Comparison of ENCODE assay signal across 25 mouse cellular contexts in the genomic region with DNA sequence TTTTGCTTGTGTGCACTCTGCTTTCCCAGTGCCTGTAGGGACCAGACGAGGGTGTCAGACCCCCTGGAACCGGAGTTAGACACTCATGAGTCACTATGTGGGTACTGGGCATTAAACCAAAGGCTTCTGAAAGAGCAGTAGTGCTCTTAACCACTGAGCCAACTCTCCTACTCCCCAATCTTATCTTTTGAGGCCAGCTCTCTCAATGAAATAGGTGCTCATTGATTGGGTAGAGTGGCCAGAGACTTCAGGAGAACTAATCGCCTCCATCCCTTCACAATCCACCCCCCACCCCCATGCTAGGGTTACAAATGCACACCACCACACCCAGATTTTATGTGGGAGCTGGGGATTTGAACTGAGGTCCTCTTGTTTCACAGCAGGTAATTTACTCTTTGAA. TPM values are rescaled to one million over a fixed set of nuclear protein-coding genes. Genes with fewer than 3 reads are reported as not detected.
"Had no signal": no experiment of that assay in that cellular context is flagged by ENCODE, and none has a peak within 500 bp of the region (broad histone marks: within the 10 kb centered on the region; RNA-seq: fewer than 3 reads in every experiment).

No protein-coding gene starts in this region.

- H3K4me2 ChIP-seq: heart, embryonic 12.5 days; hindbrain, embryonic 12.5 days; hindbrain, embryonic 15.5 days; kidney, embryonic 15.5 days; limb, embryonic 13.5 days; limb, embryonic 15.5 days had no signal

- H3K27me3 ChIP-seq: hindbrain, embryonic 15.5 days had no signal

- H3K27ac ChIP-seq: gastrocnemius, adult 2 months; heart, embryonic 10.5 days; hindbrain, embryonic 10.5 days; hindbrain, embryonic 12.5 days; hindbrain, embryonic 15.5 days; hindbrain, postnatal 0 days; kidney, embryonic 15.5 days; kidney, postnatal 0 days; limb, embryonic 13.5 days; limb, embryonic 15.5 days had no signal

- H3K9me3 ChIP-seq: heart, embryonic 10.5 days; hindbrain, embryonic 10.5 days; hindbrain, embryonic 12.5 days; hindbrain, embryonic 15.5 days; kidney, embryonic 15.5 days; limb, embryonic 13.5 days; limb, embryonic 15.5 days had no signal

- H3K36me3 ChIP-seq: heart, embryonic 10.5 days; heart, embryonic 12.5 days; hindbrain, embryonic 10.5 days; hindbrain, embryonic 12.5 days; hindbrain, embryonic 15.5 days; kidney, embryonic 15.5 days; limb, embryonic 13.5 days; limb, embryonic 15.5 days had no signal

- H3K4me3 ChIP-seq: gastrocnemius, adult 2 months; heart, embryonic 10.5 days; heart, embryonic 12.5 days; hindbrain, embryonic 10.5 days; hindbrain, embryonic 12.5 days; hindbrain, embryonic 15.5 days; kidney, embryonic 15.5 days; limb, embryonic 13.5 days; limb, embryonic 15.5 days had no signal

- H3K9ac ChIP-seq: heart, embryonic 12.5 days; hindbrain, embryonic 12.5 days; hindbrain, embryonic 15.5 days; kidney, embryonic 15.5 days; limb, embryonic 13.5 days; limb, embryonic 15.5 days had no signal

- H3K4me1 ChIP-seq: hindbrain, embryonic 12.5 days had no signal

- DNase-seq: gastrocnemius, adult 2 months; gastrocnemius, postnatal 10 days; gastrocnemius, postnatal 25 days; heart, adult 18-20 months; heart, postnatal 10 days; heart, postnatal 4 days; kidney, adult 11 months; kidney, adult 2 months; kidney, adult 9 months; kidney, postnatal 14 days; kidney, postnatal 36 days; layer of hippocampus, adult 9-11 months; left cerebral cortex, postnatal 4 days had no signal

- ATAC-seq: hindbrain, postnatal 0 days; intestine, embryonic 16.5 days had no signal

RNA-seq across cellular contexts. Expression of gene Fam131b, which starts 4.3 kb away (rescaled TPM):
- total RNA-seq: granulocyte monocyte progenitor cell, adult 5-6 weeks had no signal
- polyA plus RNA-seq: kidney, postnatal 0 days had no signal

RNA-seq across cellular contexts. Expression of gene Clcn1, which starts 42.3 kb away (rescaled TPM):
- total RNA-seq: granulocyte monocyte progenitor cell, adult 5-6 weeks had no signal
